Mouse (Mus musculus) cerebellum, postnatal 14 days (tissue): ENCODE results near the gene Galk2.
A peak's percentile ranks its signal among the peaks of the same experiment; 100 is the strongest.

Experiments
- DNase-seq, 2 experiments: peaks; one replicate each; pipeline ENCODE4 v3.0.0; 2021; ENCODE audit warnings: mixed read lengths in 2 of 2

Galk2 gene

GRCm38 (mm10) chr2:125900797-125901410 is 42.0 kb downstream of the Galk2 start:
- DNase-seq, result no peak

GRCm38 (mm10) chr2:125901426-125901825 is 42.5 kb downstream of the Galk2 start:
- no peak for DNase-seq

- no peak for DNase-seq
Observed at GRCm38 (mm10) chr2:125906407-125907066, 47.6 kb downstream of the Galk2 start.

- no peak for DNase-seq
Observed at GRCm38 (mm10) chr2:125907580-125908255, 48.8 kb downstream of the Galk2 start.

- DNase-seq, result no peak
Observed at GRCm38 (mm10) chr2:125914167-125914566, 55.3 kb downstream of the Galk2 start.

GRCm38 (mm10) chr2:125914713-125915112 is 55.8 kb downstream of the Galk2 start:
- no peak for DNase-seq

GRCm38 (mm10) chr2:125916652-125917296 is 57.9 kb downstream of the Galk2 start:
- DNase-seq, result no peak

GRCm38 (mm10) chr2:125917297-125917679 is 58.4 kb downstream of the Galk2 start:
- no peak for DNase-seq

- peak; percentile 50 to 64 for DNase-seq
Observed at GRCm38 (mm10) chr2:125921273-125921672, 62.4 kb downstream of the Galk2 start.

GRCm38 (mm10) chr2:125922149-125922548 is 63.2 kb downstream of the Galk2 start:
- DNase-seq, result no peak

- DNase-seq, result no peak
Observed at GRCm38 (mm10) chr2:125922877-125923276, 64.0 kb downstream of the Galk2 start.

- DNase-seq, result no peak
Observed at GRCm38 (mm10) chr2:125923346-125923745, 64.4 kb downstream of the Galk2 start.

GRCm38 (mm10) chr2:125924554-125924953 is 65.6 kb downstream of the Galk2 start:
- DNase-seq, result no peak

- no peak for DNase-seq
Observed at GRCm38 (mm10) chr2:125925081-125925480, 66.2 kb downstream of the Galk2 start.

GRCm38 (mm10) chr2:125929396-125929795 is 70.5 kb downstream of the Galk2 start:
- no peak for DNase-seq

- DNase-seq, result no peak
Observed at GRCm38 (mm10) chr2:125929872-125930271, 71.0 kb downstream of the Galk2 start.

GRCm38 (mm10) chr2:125931193-125931592 is 72.3 kb downstream of the Galk2 start:
- DNase-seq, result no peak

- DNase-seq, result no peak
Observed at GRCm38 (mm10) chr2:125932734-125933133, 73.8 kb downstream of the Galk2 start.

- DNase-seq, result no peak
Observed at GRCm38 (mm10) chr2:125933977-125934376, 75.1 kb downstream of the Galk2 start.

- DNase-seq, result no peak
Observed at GRCm38 (mm10) chr2:125936396-125936795, 77.5 kb downstream of the Galk2 start.

- no peak for DNase-seq
Observed at GRCm38 (mm10) chr2:125938993-125939642, 80.2 kb downstream of the Galk2 start.

GRCm38 (mm10) chr2:125941111-125941785 is 82.3 kb downstream of the Galk2 start:
- DNase-seq, result no peak
